Mouse (Mus musculus) myocyte (in vitro differentiated cells): ENCODE data around the gene Btrc.

Experiments
- CEBPB ChIP-seq: IDR thresholded peaks from 2 replicates; pipeline ENCODE4 v1.6.1; 2011; ENCODE audit warnings: mild to moderate bottlenecking, moderate library complexity; ENCODE audit not compliant: poor library complexity, insufficient read depth, severe bottlenecking
- E2F4 ChIP-seq: IDR thresholded peaks from one replicate; pipeline ENCODE4 v1.6.1; 2011; ENCODE audit warnings: mild to moderate bottlenecking, control low read depth, moderate library complexity; ENCODE audit not compliant: insufficient read depth
- MAX ChIP-seq: IDR thresholded peaks from one replicate; pipeline ENCODE4 v1.6.1; 2011; ENCODE audit warnings: low read depth, mild to moderate bottlenecking, control low read depth
- MYOG ChIP-seq, 3 experiments: IDR thresholded peaks; one replicate each; pipeline ENCODE4 v1.6.1; 2011; ENCODE audit warnings: control low read depth in 2 of 3, low read depth in 2 of 3, mild to moderate bottlenecking in 2 of 3; ENCODE audit not compliant: insufficient read length in 2 of 3, control insufficient read depth in 1 of 3, insufficient read depth in 1 of 3
- POLR2A ChIP-seq: IDR thresholded peaks from one replicate; pipeline ENCODE4 v1.6.1; 2011; ENCODE audit warnings: low read depth, mild to moderate bottlenecking, control low read depth, moderate library complexity; ENCODE audit not compliant: insufficient read length
- POLR2AphosphoS2 ChIP-seq: IDR thresholded peaks from one replicate; pipeline ENCODE4 v1.6.1; 2011; ENCODE audit warnings: low read depth, control low read depth; ENCODE audit not compliant: insufficient read length
- REST ChIP-seq: IDR thresholded peaks from one replicate; pipeline ENCODE4 v1.6.1; 2011; ENCODE audit warnings: mild to moderate bottlenecking, control low read depth, moderate library complexity; ENCODE audit not compliant: insufficient read depth, insufficient read length
- SRF ChIP-seq: IDR thresholded peaks from one replicate; pipeline ENCODE4 v1.6.1; 2011; ENCODE audit warnings: low read depth; ENCODE audit not compliant: control insufficient read depth, insufficient read length
- TCF12 ChIP-seq: IDR thresholded peaks from one replicate; pipeline ENCODE4 v1.6.1; 2011; ENCODE audit warnings: mild to moderate bottlenecking, control low read depth; ENCODE audit not compliant: poor library complexity, insufficient read depth, severe bottlenecking
- USF1 ChIP-seq: IDR thresholded peaks from one replicate; pipeline ENCODE4 v1.6.1; 2011; ENCODE audit warnings: low read depth, mild to moderate bottlenecking, control low read depth, moderate library complexity

DNA sequence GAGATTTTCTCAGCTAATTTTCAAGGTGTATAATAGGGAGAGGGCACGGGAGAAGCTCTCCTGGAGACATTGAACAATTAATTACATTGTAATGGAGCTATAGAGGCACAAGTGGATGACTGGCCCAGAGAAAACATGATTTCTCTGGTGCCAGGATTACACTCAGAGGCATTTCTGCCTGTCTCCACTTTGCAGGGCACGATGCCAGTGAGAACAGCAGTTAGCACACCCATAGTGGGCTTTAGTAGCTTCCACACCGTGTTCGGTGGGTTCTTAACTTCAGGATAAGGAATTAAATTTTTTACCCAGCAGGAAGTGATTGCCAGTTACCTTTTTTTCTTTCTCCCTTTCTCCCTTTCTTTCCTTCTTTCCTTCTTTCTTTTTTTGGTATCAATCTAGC lies 147.9 kb downstream of the Btrc start:
- TF ChIP-seq TCF12: no peak
- no peak for TF ChIP-seq E2F4
- TF ChIP-seq POLR2A: no peak
- no peak for TF ChIP-seq MYOG (IDR thresholded peaks at IDR 0.05; ENCODE audit: control insufficient read depth in 1 of 3, insufficient read depth in 1 of 3, insufficient read length in 2 of 3, low read depth in 2 of 3)
- TF ChIP-seq CEBPB: no peak
- TF ChIP-seq POLR2AphosphoS2: no peak
- TF ChIP-seq USF1: no peak
- TF ChIP-seq MAX: no peak
- no peak for TF ChIP-seq REST
- no peak for TF ChIP-seq SRF
